Comparison of ENCODE assay signal across 24 mouse cellular contexts in genomic region chr12:111605619-111606018, GRCm38 (mm10).
"Had no signal": no experiment of that assay in that cellular context is flagged by ENCODE, and none has a peak within 500 bp of the region (broad histone marks: within the 10 kb centered on the region; RNA-seq: fewer than 3 reads in every experiment).

No protein-coding gene starts in this region.

- H3K9ac ChIP-seq: heart, embryonic 12.5 days; hindbrain, embryonic 13.5 days; hindbrain, embryonic 15.5 days; kidney, embryonic 15.5 days; limb, embryonic 13.5 days; limb, embryonic 15.5 days had no signal

- H3K9me3 ChIP-seq: heart, embryonic 10.5 days; heart, embryonic 12.5 days; hindbrain, embryonic 13.5 days; hindbrain, embryonic 15.5 days; kidney, embryonic 15.5 days; limb, embryonic 13.5 days; limb, embryonic 15.5 days had no signal

- H3K4me2 ChIP-seq: heart, embryonic 12.5 days; hindbrain, embryonic 13.5 days; hindbrain, embryonic 15.5 days; kidney, embryonic 15.5 days; limb, embryonic 13.5 days; limb, embryonic 15.5 days; liver, embryonic 11.5 days had no signal

- H3K27me3 ChIP-seq: heart, embryonic 12.5 days; hindbrain, embryonic 13.5 days; hindbrain, embryonic 15.5 days; kidney, embryonic 15.5 days; limb, embryonic 13.5 days; limb, embryonic 15.5 days had no signal

- H3K27ac ChIP-seq: heart, embryonic 10.5 days; hindbrain, embryonic 13.5 days; hindbrain, embryonic 15.5 days; hindbrain, postnatal 0 days; kidney, embryonic 15.5 days; kidney, postnatal 0 days; limb, embryonic 13.5 days; limb, embryonic 15.5 days had no signal

- DNase-seq: gastrocnemius, postnatal 14 days; gastrocnemius, postnatal 36 days; heart, adult 18-20 months; heart, postnatal 14 days; heart, postnatal 36 days; kidney, adult 11 months; kidney, adult 2 months; kidney, adult 9 months; kidney, postnatal 14 days; kidney, postnatal 36 days; layer of hippocampus, adult 9-11 months; layer of hippocampus, postnatal 36 days; left cerebral cortex, postnatal 4 days had no signal

- H3K4me3 ChIP-seq: heart, embryonic 10.5 days; heart, embryonic 12.5 days; hindbrain, embryonic 13.5 days; hindbrain, embryonic 15.5 days; kidney, embryonic 15.5 days; limb, embryonic 13.5 days; limb, embryonic 15.5 days had no signal

- H3K4me1 ChIP-seq: heart, embryonic 10.5 days; hindbrain, embryonic 15.5 days; kidney, embryonic 15.5 days; limb, embryonic 13.5 days; limb, embryonic 15.5 days had no signal

- ATAC-seq: hindbrain, postnatal 0 days; intestine, embryonic 16.5 days had no signal
